Mouse (Mus musculus) right cerebral cortex, adult 18-20 months (tissue): ENCODE results near the gene Kcnq2.

Experiments
- DNase-seq: peaks from one replicate; pipeline ENCODE4 v3.0.0; 2022; ENCODE audit warnings: mixed read lengths

Kcnq2 gene

GRCm38 (mm10) chr2:181134591-181135445 lies at the start of gene Kcnq2:
Gene Kcnq2, minus strand, starts transcription at chr2:181135300.
- DNase-seq = no peak

GRCm38 (mm10) chr2:181180898-181181297 lies 45.8 kb upstream of the Kcnq2 start:
- peak; percentile 42 for DNase-seq

GRCm38 (mm10) chr2:181178471-181178870 lies 43.4 kb upstream of the Kcnq2 start:
- DNase-seq = no peak

- DNase-seq = no peak
Measured at GRCm38 (mm10) chr2:181178015-181178414, 42.9 kb upstream of the Kcnq2 start.

GRCm38 (mm10) chr2:181174646-181175045 lies 39.5 kb upstream of the Kcnq2 start:
- peak; percentile 34 for DNase-seq

- DNase-seq = no peak
Measured at GRCm38 (mm10) chr2:181166469-181166868, 31.4 kb upstream of the Kcnq2 start.

GRCm38 (mm10) chr2:181160821-181161220 lies 25.7 kb upstream of the Kcnq2 start:
- DNase-seq = no peak

- DNase-seq = peak; percentile 82
Measured at GRCm38 (mm10) chr2:181159771-181160170, 24.7 kb upstream of the Kcnq2 start.

- peak; percentile 84 for DNase-seq
Measured at GRCm38 (mm10) chr2:181159091-181159514, 24.0 kb upstream of the Kcnq2 start.

- DNase-seq = no peak
Measured at GRCm38 (mm10) chr2:181158471-181158870, 23.4 kb upstream of the Kcnq2 start.

- peak; percentile 29 for DNase-seq
Measured at GRCm38 (mm10) chr2:181157716-181158302, 22.7 kb upstream of the Kcnq2 start.

- no peak for DNase-seq
Measured at GRCm38 (mm10) chr2:181157180-181157579, 22.1 kb upstream of the Kcnq2 start.

GRCm38 (mm10) chr2:181156248-181157121 lies 21.4 kb upstream of the Kcnq2 start, which contains the start of gene Eef1a2:
Gene Eef1a2, minus strand, starts transcription at chr2:181157014.
- DNase-seq = peak; percentile 94

GRCm38 (mm10) chr2:181155801-181156200 lies 20.7 kb upstream of the Kcnq2 start:
- DNase-seq = peak; percentile 53

- no peak for DNase-seq
Measured at GRCm38 (mm10) chr2:181154831-181155415, 19.8 kb upstream of the Kcnq2 start.

- DNase-seq = no peak
Measured at GRCm38 (mm10) chr2:181154361-181154760, 19.3 kb upstream of the Kcnq2 start.

- peak; percentile 47 for DNase-seq
Measured at GRCm38 (mm10) chr2:181153837-181154236, 18.7 kb upstream of the Kcnq2 start.

GRCm38 (mm10) chr2:181153131-181153530 lies 18.0 kb upstream of the Kcnq2 start:
- DNase-seq = no peak

- DNase-seq = peak; percentile 56
Measured at GRCm38 (mm10) chr2:181152701-181153100, 17.6 kb upstream of the Kcnq2 start.

GRCm38 (mm10) chr2:181150281-181150680 lies 15.2 kb upstream of the Kcnq2 start:
- DNase-seq = peak; percentile 80

- no peak for DNase-seq
Measured at GRCm38 (mm10) chr2:181148318-181148955, 13.3 kb upstream of the Kcnq2 start.
